Mouse (Mus musculus) c-Kit-positive CD71-negative TER-119-negative erythroid progenitor cells, embryonic 14.5 days (primary cell): Measurements from ENCODE around the gene Jakmip3.

Experiments
- DNase-seq: peaks from one replicate; pipeline ENCODE4 v3.0.0-alpha.2; 2013; ENCODE audit warnings: low read depth

Gene Jakmip3

DNA sequence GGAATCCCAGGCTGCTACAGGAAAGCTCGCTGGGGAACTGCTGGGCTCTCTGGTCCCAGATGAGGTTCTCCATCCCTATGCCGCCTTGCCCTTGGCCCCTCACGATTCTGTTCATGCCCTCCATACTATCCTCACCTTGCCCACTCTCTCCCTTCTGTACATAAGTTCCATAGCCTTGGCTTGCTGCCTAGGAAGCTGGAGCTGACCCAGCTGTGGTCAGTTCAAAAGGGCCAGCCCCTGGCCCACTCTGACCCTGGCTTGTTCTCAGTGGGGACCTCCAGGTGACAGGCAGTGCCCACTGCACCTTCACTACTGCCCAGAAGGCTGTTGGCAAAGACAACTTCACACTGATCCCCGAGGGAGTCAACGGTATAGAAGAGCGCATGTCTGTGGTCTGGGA is 155.9 kb downstream of the Jakmip3 start:
- DNase-seq = no peak

DNA sequence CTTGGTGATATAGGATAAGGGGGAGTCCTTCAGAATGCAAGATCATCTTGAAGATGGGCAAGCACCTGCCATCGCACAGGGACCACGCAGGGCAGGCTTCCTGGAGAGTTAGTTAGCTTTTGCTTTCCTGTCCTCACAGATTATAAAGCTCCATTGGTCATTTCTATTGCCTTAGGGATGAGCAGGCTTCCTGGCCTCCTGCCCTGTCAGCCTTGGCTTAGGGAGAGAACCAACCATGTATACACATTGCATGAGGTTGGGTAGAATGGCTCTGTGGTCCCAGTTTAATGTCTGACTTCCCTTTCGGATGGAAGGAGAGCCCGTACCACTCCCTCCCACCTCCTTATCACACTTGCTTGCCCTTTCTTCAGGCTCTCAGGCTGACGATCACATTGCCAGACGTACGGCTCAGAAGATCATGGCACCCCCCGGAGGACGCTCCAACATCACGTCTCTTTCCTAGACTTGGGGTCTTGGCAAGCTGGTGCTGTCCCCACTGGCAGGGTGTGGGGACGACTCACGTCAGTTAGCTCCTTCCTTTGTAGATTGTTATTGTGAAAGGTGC is 160.1 kb downstream of the Jakmip3 start:
- DNase-seq = no peak

- no peak for DNase-seq
Measured at GRCm38 (mm10) chr7:139101286-139101804, 160.8 kb downstream of the Jakmip3 start.

DNA sequence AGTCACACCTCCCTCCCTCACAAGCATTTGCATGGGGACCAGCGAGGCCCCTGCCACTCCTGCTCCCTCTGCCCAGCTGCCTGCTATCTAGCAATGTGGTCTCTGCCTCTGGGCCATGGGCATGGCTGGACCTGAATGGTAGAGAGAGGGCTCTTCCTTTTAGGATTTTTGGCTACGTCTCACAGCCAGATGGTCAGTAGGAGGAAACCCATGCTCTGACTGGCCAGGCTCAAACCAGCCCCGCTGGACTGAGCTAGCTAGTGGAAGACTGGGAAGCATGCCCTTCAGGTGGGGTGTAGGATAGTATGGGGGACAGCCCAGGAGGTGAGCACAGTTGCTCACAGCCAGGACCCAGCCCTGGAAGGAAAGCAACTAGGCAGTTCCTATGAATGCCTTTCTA is 161.3 kb downstream of the Jakmip3 start:
- DNase-seq = no peak

GRCm38 (mm10) chr7:139103960-139104381 is 163.4 kb downstream of the Jakmip3 start:
- no peak for DNase-seq

DNA sequence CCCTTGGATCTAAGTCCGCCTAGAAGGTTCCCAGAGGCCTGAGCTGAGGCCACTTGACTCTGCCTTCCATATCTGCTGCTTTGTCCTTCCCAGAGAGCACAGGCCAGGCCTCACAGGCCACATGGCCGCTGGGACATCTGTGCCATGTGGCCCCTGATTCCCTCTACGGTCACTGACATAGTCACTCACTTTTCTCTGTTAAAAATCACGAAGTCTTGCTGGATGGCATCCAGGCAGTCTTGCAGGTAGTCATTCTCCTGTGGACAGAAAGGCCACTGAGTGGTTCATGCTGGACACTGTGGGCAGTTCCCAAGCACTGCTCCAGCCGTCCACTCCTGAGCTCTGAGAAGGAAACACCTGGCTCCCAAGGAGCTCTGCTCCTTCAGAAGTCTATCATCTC is 164.5 kb downstream of the Jakmip3 start:
- DNase-seq = no peak

DNA sequence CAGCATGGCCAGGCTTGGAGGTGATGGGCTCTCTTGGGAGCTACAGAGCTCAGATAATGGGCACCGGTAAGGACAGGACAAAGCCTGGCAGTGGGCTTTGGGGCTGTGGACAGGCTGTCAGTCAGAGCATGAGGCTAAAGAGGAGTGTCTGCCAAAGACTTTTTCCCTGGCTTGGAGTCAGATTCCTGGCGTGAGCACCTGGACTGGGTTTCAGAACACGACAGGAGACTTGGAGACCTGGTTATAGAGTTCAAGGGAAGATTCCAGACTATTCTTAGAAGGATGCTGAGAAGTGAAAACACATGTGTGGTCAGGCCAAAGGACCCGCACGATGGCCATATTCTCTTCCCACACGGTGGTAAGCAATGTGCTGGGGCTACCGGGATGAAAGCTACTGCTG is 165.2 kb downstream of the Jakmip3 start:
- DNase-seq = no peak

- DNase-seq = no peak
Measured at GRCm38 (mm10) chr7:139107908-139108650, 167.5 kb downstream of the Jakmip3 start.

DNA sequence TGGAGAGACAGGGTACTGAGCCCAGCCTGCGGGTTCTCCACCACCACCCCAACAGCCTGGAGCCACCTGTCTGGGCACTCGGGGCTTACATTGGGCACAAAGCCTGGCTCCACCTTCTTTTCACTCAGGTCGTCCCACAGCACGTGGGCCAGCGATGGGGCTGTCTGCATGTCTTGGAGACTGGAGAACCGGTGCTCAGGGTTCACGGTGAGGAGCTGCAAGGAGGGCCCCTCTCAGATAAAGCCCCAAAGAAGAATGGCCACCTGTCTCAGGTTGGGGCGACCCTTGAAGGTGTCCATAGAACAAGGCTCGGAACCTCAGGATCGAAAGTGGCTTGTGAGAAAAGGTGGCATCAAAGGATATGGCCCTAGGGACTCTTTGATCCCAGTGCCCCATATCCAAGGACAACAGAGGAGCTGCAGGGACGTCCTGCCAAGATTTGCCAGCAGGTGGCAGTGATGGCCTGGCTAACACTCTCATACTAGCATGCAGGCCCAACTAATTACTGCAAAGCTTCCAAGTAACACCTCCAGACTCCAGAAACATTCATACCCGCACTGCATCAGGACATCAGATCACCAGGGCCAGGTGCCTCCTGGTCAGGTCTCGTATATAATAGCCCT is 178.7 kb downstream of the Jakmip3 start:
- peak; percentile 36 for DNase-seq

- DNase-seq = no peak
Measured at GRCm38 (mm10) chr7:139119775-139120153, 179.2 kb downstream of the Jakmip3 start.

GRCm38 (mm10) chr7:139125881-139126280 is 185.4 kb downstream of the Jakmip3 start:
- no peak for DNase-seq

DNA sequence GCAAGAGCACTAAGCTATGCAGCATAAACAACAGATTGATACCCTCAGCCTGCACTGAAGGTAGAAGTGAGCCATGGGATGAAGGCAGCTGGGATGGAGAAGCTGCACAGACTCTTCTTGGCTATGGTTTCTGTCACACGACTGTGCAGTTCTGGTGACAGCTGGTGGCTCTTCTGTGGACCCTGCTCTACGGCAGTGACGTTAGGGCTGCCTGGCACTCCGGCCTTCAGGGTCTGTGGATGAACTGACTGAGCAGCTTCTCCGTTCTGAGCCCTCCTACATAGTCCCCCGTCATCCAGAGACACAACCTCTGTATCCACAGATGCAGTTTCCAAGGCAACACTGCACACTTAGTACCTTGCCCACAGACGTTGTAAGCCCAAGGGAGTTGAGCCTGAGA is 186.0 kb downstream of the Jakmip3 start:
- no peak for DNase-seq

DNA sequence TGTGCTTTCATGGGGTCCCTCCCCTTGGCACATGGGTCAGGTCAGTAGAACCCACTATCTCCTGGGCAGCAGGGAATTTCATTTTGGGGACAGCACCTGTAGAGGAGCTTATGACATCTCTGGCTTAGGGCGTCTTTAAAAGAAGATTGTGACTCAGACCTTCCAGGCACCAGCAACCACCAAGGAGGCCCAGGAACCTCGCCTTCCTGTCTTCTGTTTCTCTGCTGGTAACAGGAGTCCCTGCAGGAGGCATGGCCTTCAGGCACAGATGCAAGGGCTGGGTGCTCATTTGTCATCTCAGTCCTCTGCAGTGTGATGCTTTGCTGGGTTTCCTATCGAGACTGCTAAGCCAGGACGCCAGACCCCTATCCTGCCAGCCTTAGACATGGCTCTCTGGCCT is 188.5 kb downstream of the Jakmip3 start:
- no peak for DNase-seq

- DNase-seq = no peak
Measured at GRCm38 (mm10) chr7:139130361-139130760, 189.8 kb downstream of the Jakmip3 start.

- no peak for DNase-seq
Measured at GRCm38 (mm10) chr7:139131538-139131937, 191.0 kb downstream of the Jakmip3 start.

DNA sequence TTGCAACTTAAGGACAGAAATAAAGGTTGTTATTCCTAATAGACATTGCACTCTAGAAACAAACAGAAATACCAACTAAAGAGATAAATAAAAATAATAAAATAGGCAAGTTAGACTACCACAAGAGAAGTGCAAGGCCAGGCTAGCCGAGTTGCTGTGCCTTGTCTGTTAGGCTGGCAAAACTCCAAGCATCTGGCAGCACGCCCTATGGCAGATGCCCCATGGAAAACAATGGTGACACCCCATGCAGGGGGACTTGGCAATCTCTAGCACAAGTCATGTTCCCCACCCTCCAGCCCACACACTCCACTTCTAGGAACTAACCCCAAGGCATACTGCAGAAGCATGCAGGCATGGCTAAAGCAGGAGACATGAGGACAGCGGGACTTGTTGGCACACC is 192.9 kb downstream of the Jakmip3 start:
- no peak for DNase-seq
